Mouse (Mus musculus): ENCODE results near the gene Fcgr4.

DNA sequence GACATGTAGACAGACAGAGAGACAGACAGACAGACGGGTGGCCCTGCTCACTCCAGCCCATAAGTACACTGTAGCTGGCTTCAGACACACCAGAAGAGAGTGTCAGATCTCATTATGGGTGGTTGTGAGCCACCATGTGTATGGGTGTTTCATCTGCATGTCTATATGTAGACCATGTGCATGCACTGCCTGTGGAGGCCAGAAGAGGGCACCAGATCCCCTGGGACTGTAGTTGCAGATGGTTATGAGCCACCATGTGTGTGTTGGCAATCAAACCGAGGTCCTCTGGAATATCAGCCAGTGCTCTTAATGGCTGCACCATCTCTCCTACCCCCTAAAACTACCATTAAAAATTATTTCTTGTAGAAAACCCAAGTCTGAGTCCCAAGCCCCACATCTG, 11.8 kb upstream of the Fcgr4 start:
- TF ChIP-seq CTCF (IDR thresholded peaks at IDR 0.05; ENCODE audit: low read depth) (no peak), EP300 (IDR thresholded peaks at IDR 0.05; ENCODE audit: low read depth) (no peak)
